Mouse (Mus musculus): Measurements from ENCODE around the gene Cops4.
A peak's percentile ranks its signal among the peaks of the same experiment; 100 is the strongest.

The Cops4 gene

DNA sequence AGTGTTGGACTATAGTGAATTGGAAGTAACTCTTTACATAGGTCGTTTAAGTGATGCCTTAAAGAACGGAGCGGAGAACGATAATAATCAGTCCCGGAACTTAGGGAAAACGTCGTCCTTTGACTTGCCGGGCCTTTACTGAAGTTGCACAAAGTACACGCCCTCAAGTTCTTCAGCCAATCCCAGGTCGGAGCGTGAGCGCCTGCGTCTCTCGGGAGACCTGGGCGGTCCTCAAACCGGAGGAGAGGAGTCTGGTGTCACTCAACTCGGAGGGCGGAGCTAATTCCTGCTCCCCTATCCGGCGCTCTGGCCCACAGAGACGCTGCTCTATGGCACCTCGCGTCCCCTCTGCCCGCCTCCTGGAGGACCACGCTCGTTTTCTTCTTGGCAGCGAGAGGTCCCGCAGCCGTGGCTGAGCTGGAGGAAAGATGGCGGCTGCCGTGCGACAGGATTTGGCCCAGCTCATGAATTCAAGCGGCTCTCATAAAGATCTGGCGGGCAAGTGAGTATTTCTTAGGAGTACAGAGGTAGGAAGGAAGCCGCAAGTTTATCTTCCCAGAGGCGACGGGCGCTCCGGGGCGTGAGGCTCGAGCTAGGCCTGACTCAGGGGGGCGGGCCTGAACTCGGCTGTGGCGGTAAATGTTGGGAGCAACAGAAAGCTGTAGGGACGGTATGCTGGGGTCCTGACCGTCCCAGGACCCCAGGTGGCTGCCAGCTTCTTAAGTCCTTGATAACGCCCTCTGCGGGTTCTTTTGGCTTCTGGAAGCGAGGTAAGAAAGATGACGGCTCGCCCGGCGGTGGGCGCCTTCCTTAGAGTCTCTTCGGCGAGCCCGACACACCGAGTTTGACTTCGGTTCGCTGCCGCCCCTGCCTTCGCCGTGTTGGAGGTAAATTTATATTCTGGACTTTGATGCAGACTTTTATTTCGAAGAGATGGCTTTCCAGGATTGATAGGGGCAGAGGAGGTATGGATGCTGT lies at the start of gene Cops4:
Gene Cops4, plus strand, starts transcription at position 261 of the 978 bp plus-strand sequence.
- DNase-seq (ENCODE audit: extremely low spot score, low read depth, low spot score), result peak; percentile 99

DNA sequence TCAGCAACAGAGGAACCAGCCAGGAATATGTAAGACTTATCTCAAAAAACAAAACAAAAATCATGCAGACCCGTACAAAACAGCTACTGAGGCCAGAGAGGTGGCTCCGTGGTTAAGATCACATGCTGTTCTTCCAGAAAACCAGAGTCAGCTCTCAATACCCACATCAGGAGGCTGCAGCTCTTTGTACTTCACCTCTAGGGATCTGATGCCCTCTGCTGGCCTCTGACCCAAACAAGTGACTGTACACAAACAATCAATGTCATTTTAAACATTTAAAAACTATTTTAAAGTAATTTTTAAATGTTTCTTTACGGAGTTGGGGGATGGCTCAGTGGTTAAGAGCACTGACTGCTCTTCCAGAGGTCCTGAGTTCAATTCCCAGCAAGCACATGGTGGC lies 41.8 kb upstream of the Cops4 start:
- no peak for DNase-seq (ENCODE audit: extremely low spot score, low read depth, low spot score)

DNA sequence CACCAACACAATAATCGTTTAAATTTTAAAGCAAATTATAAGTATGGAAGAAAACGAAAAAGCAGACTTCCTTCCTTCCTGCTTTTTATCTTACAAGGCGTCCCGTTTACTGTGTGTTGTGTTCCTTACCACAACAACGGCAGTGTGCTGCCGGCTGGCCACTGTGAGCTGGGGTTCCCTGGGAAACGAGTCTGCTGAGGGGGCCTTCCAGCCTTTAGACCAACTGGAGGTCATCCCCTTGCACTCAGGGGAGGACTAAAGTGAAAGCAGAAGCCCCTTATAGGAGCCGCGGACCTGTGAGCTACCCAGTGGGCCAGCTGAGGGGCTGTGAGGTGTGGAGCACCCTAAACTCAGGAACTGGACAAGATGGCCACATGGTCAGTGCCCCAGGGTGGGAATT lies 40.5 kb upstream of the Cops4 start:
- no peak for DNase-seq (ENCODE audit: extremely low spot score, low read depth, low spot score)

DNA sequence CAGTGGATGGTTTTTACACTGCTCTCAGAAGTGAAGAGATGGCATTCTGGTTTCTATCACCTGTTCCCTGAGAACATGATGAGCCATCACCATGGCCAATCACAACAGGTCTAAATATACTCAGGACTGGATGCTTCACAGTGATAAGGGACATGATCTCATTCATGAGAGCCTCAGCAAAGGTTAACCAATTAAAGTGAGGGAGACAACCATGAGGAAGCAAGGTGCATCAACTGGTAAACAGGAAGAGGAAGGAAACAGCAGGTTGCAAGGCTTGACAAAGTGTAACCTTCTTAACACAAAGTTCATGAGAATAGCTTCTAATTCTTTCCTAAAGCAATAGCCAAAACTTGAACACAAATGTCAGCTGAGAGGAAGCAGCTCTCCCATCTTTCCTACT lies 34.5 kb upstream of the Cops4 start:
- no peak for DNase-seq (ENCODE audit: extremely low spot score, low read depth, low spot score)

DNA sequence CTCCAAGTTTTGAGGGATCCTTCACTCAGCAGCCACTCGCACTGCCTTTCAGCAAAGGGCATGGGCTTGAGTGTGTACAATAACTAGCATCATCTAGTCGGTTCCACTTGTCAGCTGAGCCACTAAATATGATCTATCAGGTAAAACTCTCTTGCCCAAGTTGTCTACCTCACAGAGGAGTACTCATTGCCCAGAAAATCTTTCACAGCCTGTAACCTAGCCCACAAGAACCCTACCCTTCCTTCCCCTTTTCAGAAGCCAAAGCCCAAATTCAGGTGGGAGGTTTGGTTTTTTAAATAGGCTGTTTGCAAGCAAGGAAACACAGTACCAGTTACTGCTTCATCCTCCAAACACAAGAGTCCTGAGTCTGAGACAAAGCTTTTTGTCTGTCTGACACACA lies 31.0 kb upstream of the Cops4 start:
- no peak for DNase-seq (ENCODE audit: extremely low spot score, low read depth, low spot score)

DNA sequence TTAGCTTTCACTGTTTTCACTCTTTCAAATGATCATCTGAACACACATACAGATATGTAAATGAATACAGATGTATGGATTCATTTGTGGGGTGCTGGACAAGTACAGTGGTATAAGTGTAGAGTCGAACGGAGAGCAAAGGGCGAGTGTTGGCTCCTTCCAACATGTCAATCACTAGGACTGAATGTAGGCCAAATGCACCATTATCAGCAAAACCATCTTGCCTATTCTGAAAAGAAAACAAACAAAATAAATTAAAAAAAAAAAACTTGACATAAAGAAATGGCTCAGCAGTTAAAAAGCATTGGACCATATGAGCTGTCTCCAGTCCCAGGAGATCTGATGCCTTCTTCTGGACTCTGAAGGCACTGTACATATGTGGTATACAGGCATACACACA lies 29.9 kb upstream of the Cops4 start:
- DNase-seq (ENCODE audit: extremely low spot score, low read depth, low spot score), result no peak

DNA sequence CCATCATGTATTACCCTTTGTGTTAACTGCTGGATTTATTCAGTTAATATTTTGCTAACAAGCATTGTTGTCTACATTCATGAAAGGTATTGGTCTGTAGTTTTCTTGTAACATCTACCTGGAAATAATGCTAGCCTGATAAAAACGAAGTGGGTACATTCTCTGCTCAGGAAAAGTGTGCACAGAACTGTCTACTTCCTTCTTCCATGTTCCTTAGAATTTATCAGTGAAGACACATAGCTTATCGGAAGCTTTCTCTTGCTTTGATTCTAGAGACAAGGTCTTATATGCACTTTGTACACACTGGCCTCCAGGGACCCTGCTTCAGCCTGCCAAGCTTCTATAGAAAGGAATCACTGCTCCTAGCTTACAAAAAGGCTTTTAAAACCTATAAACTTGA lies 28.8 kb upstream of the Cops4 start:
- DNase-seq (ENCODE audit: extremely low spot score, low read depth, low spot score), result no peak

DNA sequence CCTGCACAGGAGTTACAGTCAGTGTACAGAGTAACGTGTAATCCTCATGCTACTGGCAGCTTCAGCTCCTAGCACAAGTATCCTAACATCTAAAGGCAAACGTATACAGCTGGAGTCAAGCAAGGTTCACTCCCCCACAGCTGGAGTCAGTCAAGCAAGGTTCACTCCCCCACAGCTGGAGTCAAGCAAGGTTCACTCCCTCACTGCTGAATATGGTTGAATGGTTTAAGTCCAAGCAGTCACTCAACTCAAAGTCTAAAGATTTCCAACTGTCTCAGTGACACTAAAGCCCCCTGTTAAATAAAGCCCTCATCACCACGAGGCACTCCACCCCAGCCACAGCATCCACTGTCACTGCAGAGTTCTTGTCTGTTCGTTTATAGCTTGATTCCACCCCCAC lies 26.4 kb upstream of the Cops4 start:
- no peak for DNase-seq (ENCODE audit: extremely low spot score, low read depth, low spot score)

DNA sequence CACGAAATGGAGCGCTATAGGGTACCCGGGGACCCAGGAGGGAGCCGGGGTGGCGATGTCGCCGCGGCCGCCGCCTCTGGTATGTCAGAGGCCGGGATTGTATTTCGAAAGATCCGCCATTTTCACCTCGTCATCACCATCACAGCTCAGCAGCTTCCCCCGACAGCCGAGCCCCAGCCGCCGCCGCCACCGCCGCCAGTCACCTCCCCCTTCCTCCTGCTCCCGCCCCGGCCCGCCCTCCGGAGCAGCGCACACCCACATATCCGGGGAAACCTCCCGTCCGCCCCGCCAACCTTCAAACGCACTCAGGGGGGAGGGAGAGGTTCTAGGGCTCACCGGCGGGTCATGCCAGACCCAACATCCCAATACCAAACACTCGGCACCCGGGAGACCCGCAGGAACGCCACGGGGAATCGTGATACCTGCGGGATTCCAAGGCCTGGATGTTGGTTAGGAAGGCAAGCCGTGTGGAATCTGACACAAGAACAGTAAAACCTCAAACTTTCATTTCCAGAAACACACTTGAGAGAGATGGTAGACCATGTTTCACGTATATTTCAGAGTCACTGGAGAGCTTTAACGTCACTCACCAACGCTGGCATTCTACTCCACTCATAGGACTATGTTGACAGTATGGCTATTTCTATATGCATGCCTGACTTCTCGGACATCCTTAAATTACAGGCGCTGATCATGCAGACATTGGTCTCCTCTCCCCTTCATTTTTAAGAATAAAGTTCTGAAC lies 19.5 kb upstream of the Cops4 start:
- DNase-seq (ENCODE audit: extremely low spot score, low read depth, low spot score), result no peak

DNA sequence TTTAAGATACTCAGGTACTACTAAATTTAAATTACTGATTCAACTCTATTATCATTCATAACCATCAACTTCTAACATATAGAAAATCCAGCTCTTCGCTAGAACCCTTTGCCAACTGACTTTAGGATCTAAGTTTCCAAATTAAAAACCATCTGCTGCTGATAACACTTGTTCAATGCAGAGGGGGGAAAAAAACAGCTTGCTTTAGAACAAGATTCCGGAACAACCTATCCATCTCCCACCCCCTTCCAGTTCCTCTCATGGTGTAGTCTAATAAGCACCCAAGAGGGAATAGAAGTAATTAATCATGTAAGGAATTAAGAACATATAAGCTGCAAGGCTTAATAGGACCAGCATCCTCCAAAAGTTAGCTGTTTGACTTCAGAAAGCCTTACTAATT lies 18.9 kb upstream of the Cops4 start:
- no peak for DNase-seq (ENCODE audit: extremely low spot score, low read depth, low spot score)

DNA sequence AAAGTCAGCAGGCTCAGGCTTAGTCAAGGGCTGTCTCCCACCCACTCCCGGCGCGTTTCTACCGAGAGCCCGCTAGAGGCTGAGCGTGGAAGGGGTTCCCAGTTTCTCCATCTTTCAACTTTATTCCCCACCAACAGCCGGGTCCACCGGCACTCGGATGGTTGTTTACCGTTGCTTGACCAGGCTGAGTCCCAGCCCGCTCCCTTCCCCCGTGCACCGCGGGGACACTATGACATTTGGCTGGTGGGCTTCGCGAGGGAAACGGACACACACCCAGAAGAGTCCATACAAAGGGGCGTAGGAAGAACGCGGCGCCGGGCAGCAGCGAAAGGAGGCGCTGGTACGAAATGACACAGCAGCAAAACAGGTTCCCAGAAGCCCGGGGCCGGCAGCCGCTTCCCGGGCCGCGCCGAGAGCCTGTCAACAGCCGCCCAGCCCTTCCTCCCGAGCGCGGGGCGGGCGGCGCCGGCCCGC lies 18.2 kb upstream of the Cops4 start:
- DNase-seq (ENCODE audit: extremely low spot score, low read depth, low spot score), result no peak

DNA sequence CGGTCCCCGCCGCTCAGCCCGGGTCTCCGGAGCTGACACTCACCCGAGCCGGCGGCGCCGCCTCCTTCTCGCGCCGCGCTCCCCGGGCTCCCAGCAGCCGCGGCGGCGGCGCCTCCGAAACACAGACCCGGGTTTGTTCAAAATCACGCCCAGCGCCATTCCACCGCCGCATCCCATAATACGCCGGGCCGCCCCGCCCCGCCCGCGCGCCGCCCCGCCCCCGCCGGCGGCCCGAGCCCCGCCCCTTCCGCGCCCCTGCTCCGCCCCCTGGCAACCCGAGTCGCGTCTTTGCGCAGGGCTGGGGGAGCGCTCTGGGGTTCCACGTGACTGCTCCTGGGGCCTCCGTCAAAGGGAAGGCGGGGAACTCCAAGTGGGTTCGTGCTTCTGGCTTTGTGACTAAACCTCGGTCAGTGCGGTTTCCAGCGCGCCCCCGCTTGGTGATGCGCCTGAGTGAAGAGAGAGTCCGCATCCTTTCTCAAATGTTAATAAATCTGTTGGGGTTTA lies 17.6 kb upstream of the Cops4 start, which contains the start of gene Lin54:
Gene Lin54, minus strand, starts transcription at position 182 of the 504 bp plus-strand sequence.
- DNase-seq (ENCODE audit: extremely low spot score, low read depth, low spot score), result no peak

DNA sequence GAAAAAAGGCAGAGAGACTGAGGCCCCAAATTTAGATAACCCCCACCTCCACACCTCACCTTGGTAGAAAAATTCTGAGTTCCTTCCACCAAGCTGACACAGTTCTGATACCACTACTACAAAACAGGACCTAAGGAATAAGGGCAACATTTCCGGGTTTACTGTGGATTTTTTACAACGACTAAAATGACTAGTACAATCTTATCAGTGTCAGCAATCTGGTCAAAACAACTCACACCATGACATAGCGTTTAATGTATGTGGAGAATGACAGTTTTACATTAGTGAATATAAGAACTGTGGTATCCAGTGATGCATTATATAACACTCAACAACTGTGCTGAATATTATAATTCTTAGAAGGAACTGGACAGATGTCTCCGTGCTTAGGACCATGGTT lies 16.8 kb upstream of the Cops4 start:
- no peak for DNase-seq (ENCODE audit: extremely low spot score, low read depth, low spot score)

DNA sequence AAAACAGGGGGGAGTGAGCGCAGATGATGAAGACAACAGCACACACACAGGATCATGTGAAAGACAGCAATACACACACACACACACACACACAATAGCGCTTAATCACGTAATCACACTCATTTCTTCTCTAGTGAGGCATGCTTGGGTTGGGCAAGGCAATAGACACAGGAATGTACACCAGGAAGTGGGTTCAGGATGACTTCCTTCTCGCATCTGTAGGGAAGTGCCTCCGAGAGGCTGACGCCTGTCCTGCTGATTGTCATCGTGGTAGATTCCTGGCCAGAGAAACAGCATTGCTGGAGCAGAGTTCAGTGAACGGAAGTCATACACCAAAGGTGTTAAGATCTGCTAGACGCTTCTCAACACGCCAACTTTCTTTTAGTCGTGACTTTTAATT lies 8.9 kb upstream of the Cops4 start:
- DNase-seq (ENCODE audit: extremely low spot score, low read depth, low spot score), result no peak

DNA sequence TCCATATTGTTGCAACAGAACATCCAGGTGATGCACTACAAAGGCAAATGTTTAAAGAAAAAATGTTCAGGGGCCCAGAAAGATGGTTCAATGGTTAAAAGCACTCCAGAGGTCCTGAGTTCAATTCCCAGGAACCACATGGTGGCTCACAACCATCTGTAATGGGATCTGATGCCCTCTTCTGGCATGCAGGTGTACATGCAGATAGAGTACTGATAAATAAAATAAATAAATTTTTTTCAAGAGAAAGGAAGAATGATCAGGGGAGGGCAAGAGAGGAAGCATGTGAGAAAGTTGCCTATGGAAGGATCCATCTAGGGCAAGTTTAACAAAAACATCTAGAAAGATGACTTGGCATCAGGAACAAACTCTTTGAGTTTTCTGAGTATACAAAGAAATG lies 5.5 kb upstream of the Cops4 start:
- no peak for DNase-seq (ENCODE audit: extremely low spot score, low read depth, low spot score)

DNA sequence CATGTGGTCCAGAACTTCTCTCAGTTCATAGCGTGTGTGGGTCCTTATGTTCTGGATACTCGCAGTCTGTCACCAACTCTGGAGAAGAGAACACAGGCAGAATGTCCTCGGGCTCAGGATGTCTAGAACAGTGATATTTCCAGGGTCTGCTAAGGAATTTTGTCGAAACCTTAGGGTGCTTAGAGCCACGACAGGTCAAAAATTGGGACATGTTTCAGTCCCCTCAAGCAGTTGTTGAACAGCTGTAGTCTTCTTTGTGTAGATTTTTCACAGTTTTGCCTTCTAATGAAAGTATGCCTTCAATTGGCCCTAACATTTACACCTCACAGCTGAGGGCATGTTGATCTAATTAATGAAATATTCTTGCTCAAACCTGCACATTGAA lies 910 bp downstream of the Cops4 start:
- DNase-seq (ENCODE audit: extremely low spot score, low read depth, low spot score), result no peak

DNA sequence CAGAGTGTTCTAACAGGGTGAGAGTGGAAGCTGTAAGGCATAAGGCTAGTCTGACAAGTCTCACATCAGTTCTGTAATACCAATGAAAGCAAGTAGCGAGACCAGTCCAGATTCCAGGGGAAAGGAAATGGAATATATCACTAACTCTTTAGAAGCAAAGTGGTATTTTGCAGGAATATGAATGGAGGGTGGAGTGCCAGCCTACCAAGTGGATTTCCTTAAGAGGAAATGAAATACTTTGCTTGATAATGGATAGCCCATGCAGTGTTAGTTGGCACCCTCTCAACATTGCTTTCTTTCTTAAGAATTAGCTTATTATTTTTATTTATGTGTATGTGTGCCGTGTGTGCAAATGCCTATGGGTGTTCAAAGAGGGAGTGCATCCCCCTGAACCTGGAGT lies 2.1 kb downstream of the Cops4 start:
- DNase-seq (ENCODE audit: extremely low spot score, low read depth, low spot score), result no peak

DNA sequence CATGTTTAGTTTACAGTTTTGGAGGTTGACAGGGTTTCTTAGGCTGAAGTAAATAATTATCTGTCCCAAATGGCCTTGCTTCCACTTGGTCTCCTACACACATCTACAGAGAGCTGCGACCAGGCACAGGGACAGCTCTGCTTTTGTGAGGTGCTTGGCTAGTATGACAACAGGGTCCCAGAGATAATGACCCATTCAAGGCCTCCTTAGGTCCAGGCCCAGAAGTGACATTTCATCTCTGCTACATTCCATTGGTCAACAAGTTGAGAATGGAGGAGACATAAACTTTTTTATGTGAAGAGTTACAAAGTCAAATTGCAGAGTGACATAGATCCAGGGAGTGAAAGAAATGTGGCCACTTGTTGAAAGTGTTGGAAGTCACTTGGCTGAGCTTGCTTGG lies 5.2 kb downstream of the Cops4 start:
- no peak for DNase-seq (ENCODE audit: extremely low spot score, low read depth, low spot score)

DNA sequence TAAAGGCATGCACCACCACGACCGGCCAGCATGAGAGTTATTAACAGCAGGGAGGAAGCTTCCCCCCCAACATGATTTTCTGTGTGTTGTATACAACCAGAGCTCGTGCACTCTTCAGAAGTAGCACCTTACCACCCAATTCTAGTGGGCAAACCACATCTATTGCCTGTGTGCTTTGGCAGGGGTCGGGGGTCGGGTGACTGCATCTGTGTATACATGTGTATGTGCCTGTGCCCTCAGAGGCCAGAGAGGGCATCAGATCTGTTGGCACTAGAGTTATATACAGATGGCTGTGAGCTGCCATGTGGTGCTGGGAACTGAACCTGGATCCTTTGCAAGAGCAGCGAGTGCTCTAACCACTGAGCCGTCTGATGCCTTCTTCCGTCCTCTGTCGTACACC lies 6.8 kb downstream of the Cops4 start:
- DNase-seq (ENCODE audit: extremely low spot score, low read depth, low spot score), result no peak

DNA sequence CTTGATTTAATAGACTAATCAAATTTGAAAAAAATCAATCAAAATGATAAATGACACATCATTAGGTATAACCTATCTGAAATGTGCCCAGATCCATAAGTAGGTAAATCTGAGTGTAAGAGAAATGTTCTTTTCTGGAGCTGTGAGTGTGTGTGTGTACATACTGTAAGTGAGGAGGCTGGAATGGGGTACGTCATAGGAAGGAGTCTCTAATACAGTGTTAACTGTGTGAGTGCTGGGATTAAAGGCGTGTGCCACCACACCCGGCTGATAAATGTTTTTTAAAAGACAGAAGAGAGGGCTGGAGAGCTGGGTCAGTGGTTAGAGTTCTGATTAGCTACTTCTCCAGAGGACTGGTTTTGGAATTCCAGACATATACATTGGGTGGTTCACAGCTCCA lies 7.5 kb downstream of the Cops4 start:
- no peak for DNase-seq (ENCODE audit: extremely low spot score, low read depth, low spot score)

DNA sequence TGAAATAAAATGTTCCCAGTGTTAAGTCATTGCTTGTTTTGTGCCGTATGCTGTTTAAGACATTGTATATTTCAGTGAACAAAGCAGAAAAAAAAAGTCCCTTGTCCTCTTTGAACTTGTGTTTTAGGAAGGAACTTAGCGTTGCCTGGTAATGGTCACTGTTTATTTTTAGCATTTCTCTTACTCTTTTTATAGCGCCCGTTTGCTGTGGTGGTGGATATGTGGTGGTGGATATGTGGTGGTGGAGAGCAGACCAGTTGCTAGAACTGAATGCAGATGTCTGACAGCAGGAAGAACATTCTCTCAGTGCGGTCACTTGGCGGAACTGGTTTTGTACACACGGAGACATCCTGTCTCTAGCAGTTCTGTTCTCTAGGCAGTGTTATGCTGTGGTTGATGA lies 8.1 kb downstream of the Cops4 start:
- DNase-seq (ENCODE audit: extremely low spot score, low read depth, low spot score), result no peak

DNA sequence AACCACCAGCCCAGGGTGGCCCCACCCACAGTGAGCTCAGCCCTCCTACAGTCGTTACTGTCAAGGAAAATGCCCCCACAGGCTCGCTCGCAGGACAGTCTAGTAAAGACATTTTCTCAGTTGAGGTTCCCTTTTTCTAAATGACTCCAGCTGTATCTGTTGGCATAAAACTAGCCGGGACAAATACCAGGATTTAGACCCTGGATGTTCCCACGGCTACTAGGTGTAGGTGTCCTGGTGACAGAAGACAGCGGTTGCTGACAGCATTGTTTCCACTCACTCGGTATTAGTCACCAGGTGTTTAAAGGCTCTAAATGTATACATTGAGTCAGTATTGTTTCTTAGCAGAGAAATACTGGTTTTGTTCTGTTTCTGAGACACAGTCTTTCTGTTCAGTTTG lies 17.7 kb downstream of the Cops4 start:
- DNase-seq (ENCODE audit: extremely low spot score, low read depth, low spot score), result no peak
